Mouse (Mus musculus): ENCODE results near the gene 5730522E02Rik. TPM values are rescaled to one million over a fixed set of nuclear protein-coding genes. Genes with fewer than 3 reads are reported as not detected.
"Not testable (repeated sequence)": the region's sequence is repeated elsewhere in the genome, so short reads cannot be mapped to it uniquely, and the experiment has no call there.

5730522E02Rik gene
- polyA plus RNA-seq (2015; fragmentation: Nextera tagmentation; extraction: Ambion mirVana): 1.2 and 1.5 TPM in 2 replicates

DNA sequence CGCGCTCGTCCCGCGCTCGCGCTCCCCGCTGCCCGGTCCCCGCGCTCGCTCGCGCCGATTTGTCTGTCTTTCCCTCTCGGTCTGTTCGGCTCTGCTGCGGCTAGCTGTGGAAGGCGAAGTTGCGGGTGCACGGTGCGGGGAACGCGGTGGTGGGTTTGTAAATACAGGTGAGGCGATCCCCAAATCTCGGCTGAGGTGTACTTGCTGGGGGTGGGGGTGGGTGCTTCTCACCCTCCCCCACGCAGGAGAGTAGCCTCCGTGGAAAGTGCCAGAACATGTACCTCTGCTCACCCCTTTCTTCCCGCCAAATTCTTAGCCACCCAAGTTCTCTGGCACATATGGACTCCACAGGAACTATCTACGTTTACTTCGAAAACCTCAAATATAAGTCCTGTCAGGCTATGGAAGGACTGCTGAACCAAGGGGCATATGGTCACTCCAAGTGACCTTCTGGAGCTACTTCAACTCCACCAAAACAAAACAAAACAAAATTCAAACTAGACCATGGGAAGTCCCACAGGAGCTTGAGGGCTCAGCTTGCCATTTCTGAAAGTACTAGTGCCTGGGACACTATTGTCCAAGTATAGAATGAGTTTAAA, at the start of gene 5730522E02Rik:
Gene 5730522E02Rik, minus strand, starts transcription at position 182 of the 599 bp plus-strand sequence.
- H3K4me2 ChIP-seq: peak within 1 kb of the TSS; percentile 82
- H3K27me3 ChIP-seq (replicated peaks): no peaks in the 10 kb centered on the region
- H3K27ac ChIP-seq (replicated peaks): peak within 1 kb of the TSS; percentile 94
- H3K9me3 ChIP-seq: no peaks in the 10 kb centered on the region
- H3K4me1 ChIP-seq: peaks cover 6% of the 10 kb centered on the region; the same call in 1 of the 2 replicates
- 4% methylated on average over 31 of the region's 31 CpGs for WGBS
- H3K9ac ChIP-seq: peak within 1 kb of the TSS; percentile 94
- no peaks in the 10 kb centered on the region for H3K36me3 ChIP-seq
- no peak for ATAC-seq (ENCODE audit: extremely low read depth, insufficient number of reproducible peaks, low FRiP score, low TSS enrichment)
- H3K4me3 ChIP-seq: peak within 1 kb of the TSS; percentile 75

DNA sequence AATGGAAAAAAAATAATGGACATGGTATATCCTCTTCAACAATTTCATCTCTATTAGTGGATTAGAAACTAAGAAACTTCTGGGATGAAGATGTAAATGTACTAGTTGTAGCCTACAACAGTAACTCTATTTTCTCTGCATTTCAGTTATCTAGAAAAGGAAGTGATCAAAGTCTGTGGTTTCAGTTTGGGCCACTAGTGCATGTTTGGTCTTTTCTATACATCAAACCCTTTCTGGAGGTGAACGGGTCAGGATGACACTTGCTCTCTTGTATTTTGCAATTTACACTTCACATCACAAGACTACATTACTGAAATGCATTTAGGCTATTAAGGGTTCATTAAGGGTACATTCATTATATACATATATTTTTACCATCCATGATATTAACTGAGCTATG, 26.0 kb upstream of the 5730522E02Rik start:
- Histone ChIP-seq H3K4me1 (no peaks in the 10 kb centered on the region), H3K27me3 (replicated peaks) (no peaks in the 10 kb centered on the region), H3K9ac (no peak overlapping the region), H3K4me2 (no peak overlapping the region), H3K36me3 (no peaks in the 10 kb centered on the region), H3K4me3 (no peak overlapping the region), H3K27ac (replicated peaks) (no peak overlapping the region), H3K9me3 (no peaks in the 10 kb centered on the region)
- 63% methylated on average over 1 of the region's 1 CpGs for WGBS
- ATAC-seq (ENCODE audit: extremely low read depth, insufficient number of reproducible peaks, low FRiP score, low TSS enrichment): no peak

DNA sequence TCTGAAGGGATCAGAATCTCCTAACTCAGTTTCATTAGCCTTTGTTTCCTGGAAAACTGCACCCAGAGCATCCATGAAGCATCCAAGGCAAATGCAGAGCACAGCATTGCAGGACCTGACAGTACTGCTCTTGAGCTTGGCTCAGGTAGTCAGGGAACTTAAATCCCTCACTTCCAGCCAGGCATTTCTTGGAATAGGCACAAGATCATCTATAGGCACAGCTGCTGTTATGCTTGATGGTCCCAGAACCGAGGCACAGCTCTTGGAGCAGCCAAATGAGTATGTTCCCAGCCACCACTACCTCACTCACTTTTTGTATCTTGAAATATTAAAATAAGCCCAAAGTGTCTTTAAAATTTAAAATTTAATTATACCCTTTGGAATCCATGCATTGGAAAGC, 19.3 kb upstream of the 5730522E02Rik start:
- no peak overlapping the region for H3K27ac ChIP-seq (replicated peaks)
- no peak overlapping the region for H3K9ac ChIP-seq
- no peaks in the 10 kb centered on the region; the same call in 1 of the 2 replicates for H3K9me3 ChIP-seq
- no peaks in the 10 kb centered on the region for H3K4me1 ChIP-seq
- no peaks in the 10 kb centered on the region for H3K27me3 ChIP-seq (replicated peaks)
- 60% methylated on average over 1 of the region's 1 CpGs for WGBS
- no peak overlapping the region for H3K4me3 ChIP-seq
- no peaks in the 10 kb centered on the region for H3K36me3 ChIP-seq
- no peak overlapping the region for H3K4me2 ChIP-seq
- ATAC-seq (ENCODE audit: extremely low read depth, insufficient number of reproducible peaks, low FRiP score, low TSS enrichment): no peak

DNA sequence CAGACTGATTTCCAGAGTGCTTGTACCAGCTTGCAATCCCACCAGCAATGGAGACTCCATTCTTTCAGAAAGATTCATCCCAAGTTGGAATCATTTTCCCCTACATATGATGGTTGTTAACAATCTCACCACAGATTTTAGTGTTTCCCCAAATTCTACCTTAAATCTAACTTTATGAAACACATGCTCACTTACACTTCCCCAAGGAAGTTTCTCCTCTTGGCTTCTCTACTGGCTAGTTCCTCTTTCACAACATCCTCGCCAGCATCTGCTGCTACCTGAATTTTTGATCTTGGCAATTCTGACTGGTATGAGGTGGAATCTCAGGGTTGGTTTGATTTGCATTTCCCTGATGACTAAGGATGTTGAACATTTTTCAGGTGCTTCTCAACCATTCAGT, 3.1 kb upstream of the 5730522E02Rik start:
- 85% methylated on average over 1 of the region's 1 CpGs for WGBS
- not testable (repeated sequence) for H3K4me3 ChIP-seq; ATAC-seq (ENCODE audit: extremely low read depth, insufficient number of reproducible peaks, low FRiP score, low TSS enrichment); H3K36me3 ChIP-seq; H3K9ac ChIP-seq; H3K9me3 ChIP-seq; H3K27ac ChIP-seq (replicated peaks); H3K4me1 ChIP-seq; H3K27me3 ChIP-seq (replicated peaks); H3K4me2 ChIP-seq

DNA sequence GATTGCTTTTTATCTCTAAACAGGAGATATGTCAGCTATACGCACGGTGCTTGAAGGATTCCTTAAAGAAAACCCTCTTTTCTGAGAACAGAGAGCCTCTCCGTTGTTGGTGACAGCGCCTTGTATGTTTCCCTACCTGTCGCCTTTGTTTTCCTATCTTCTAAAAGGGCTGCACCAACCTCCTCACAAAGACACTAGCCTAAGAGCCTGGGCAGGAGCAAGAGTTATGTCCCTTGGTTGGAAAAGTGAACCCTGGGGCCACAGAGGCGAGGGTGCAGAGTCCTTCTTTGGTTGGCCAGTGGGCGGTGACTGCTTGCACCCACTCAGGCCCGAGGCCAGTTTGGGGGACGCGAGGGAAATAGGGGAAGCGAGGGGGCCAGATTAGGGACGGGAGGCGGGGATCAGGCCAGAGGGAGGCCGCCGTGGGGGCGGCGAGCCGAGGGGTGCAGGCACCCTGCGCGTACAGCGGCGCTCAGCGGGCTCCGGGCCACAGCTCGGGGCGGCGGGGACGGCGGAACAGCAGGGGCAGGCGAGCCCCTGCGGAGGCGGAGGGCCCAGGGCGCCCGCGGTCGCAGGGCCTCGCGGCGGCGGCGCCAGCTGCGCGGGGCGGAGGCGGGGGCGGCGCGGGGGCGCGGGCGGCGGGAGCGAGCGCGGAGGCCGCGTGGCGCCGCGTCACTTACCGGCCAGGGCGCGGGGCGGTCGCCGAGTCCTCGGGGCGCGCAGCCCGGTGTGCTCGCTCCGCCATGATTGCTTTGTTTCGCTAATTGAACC, 567 bp downstream of the 5730522E02Rik start:
- H3K36me3 ChIP-seq: no peaks in the 10 kb centered on the region

DNA sequence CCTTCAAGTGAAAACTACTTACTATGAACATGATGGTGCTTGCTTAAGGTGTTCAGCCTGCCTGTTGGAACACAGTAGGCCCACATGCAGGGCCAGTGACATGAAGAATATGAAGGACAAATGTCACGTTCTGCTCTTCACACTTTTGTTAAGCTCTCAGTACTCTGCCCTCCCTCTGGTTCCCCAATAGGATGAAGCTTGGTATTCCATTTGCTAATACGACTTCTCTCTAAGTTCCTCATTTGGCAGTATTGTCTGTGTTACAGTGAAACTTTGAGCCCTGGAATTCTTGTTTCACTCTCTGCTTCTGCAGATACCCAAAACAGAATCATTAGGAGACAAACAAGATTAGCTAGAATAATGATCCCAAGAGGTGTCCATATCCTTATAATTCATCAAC, 7.1 kb downstream of the 5730522E02Rik start:
- H3K4me2 ChIP-seq: no peak overlapping the region
- no peak overlapping the region for H3K27ac ChIP-seq (replicated peaks)
- H3K9ac ChIP-seq: no peak overlapping the region
- WGBS: 60% methylated on average over 2 of the region's 2 CpGs
- H3K27me3 ChIP-seq (replicated peaks): no peaks in the 10 kb centered on the region
- H3K9me3 ChIP-seq: no peaks in the 10 kb centered on the region
- no peaks in the 10 kb centered on the region for H3K36me3 ChIP-seq
- H3K4me3 ChIP-seq: no peak overlapping the region
- ATAC-seq (ENCODE audit: extremely low read depth, insufficient number of reproducible peaks, low FRiP score, low TSS enrichment): no peak
- H3K4me1 ChIP-seq: no peaks in the 10 kb centered on the region

More for the DNA sequence above, 567 bp downstream of the 5730522E02Rik start:
- Histone ChIP-seq H3K4me1 (peaks cover 6% of the 10 kb centered on the region; the same call in 1 of the 2 replicates), H3K9ac (peak overlapping the region; percentile 94), H3K27me3 (replicated peaks) (no peaks in the 10 kb centered on the region), H3K4me2 (peak overlapping the region; percentile 82), H3K4me3 (peak overlapping the region; percentile 75), H3K27ac (replicated peaks) (peak overlapping the region; percentile 94), H3K9me3 (no peaks in the 10 kb centered on the region)
- WGBS: under 1% methylated on average over 58 of the region's 73 CpGs
- peak; percentile 78; the same call in 1 of the 2 replicates for ATAC-seq (ENCODE audit: extremely low read depth, insufficient number of reproducible peaks, low FRiP score, low TSS enrichment)

DNA sequence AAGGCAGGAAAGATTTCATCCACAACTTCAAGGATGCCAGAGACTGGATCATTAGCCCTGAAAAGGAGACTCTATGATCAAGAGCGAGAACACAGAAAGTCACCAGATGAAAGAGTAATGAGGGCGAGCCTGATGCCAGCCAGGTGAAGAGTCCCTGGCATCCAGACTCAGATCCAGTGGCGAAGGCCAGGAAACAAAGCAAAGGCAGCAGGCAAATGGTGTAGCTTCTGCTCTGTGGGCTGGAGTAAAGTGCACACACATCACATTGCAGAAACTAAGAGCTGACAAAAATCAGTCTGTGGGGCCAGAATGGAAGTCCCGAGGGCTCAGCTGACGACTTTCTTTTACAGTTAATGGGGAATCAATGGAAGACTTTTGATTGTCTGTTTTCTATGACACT, 7.7 kb downstream of the 5730522E02Rik start:
- no peak for ATAC-seq (ENCODE audit: extremely low read depth, insufficient number of reproducible peaks, low FRiP score, low TSS enrichment)
- Histone ChIP-seq H3K9me3 (no peaks in the 10 kb centered on the region), H3K27ac (replicated peaks) (no peak overlapping the region), H3K4me3 (no peak overlapping the region), H3K4me1 (no peaks in the 10 kb centered on the region), H3K27me3 (replicated peaks) (no peaks in the 10 kb centered on the region), H3K36me3 (no peaks in the 10 kb centered on the region), H3K9ac (no peak overlapping the region), H3K4me2 (no peak overlapping the region)
- WGBS: 72% methylated on average over 5 of the region's 5 CpGs

DNA sequence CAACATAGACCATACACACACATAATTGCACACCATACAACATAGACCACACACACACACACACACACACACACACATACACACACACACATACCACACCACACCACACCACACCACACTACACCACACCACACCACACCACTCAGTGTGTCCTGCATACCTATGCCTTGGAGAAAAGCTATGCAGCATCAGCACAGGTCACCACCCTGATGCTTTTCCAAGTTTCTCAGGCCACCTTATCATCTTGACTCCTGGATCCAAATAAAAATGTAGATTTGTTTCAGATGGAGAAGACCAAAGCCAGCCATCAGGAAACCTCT, 8.8 kb downstream of the 5730522E02Rik start:
- no peak for ATAC-seq (ENCODE audit: extremely low read depth, insufficient number of reproducible peaks, low FRiP score, low TSS enrichment)
- no peak overlapping the region for H3K4me2 ChIP-seq
- no peaks in the 10 kb centered on the region for H3K36me3 ChIP-seq
- H3K4me1 ChIP-seq: no peaks in the 10 kb centered on the region
- no peak overlapping the region for H3K4me3 ChIP-seq
- H3K27ac ChIP-seq (replicated peaks): no peak overlapping the region
- no peak overlapping the region for H3K9ac ChIP-seq
- no peaks in the 10 kb centered on the region for H3K27me3 ChIP-seq (replicated peaks)
- H3K9me3 ChIP-seq: no peaks in the 10 kb centered on the region

DNA sequence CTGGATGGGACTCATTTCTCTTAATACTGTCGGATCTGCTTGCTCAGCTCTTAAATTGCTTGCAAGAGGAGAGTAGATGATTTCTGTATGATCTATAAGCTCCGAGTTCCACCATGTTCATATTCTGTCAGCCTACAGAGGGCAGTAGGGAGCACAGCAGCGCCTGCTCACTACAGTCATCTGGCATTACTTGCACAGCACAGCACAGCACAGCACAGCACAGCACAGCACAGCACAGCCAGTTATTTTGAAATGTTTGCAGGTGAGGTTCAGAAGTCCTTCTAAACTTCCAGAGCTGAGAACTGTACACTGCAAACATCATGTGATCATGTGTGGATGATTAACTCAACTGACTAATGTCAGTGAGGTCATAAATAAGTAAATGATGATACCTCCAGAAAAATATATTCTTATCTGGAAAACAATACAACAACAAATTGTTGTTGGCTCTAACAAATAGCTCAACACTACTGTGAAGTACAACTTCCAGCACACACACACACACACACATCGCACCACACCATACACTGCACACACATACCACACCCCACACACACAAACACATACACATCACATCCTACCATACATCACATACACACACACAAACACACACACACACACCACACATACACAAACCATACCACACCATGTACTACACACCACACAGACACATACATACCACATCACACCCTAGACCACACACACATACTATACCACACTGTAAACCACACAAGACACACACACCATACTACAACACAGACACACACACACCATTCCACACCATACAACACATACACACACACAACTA, 9.4 kb downstream of the 5730522E02Rik start:
- Histone ChIP-seq H3K9me3 (no peaks in the 10 kb centered on the region), H3K36me3 (no peaks in the 10 kb centered on the region), H3K4me1 (no peaks in the 10 kb centered on the region), H3K9ac (no peak overlapping the region), H3K4me3 (no peak overlapping the region), H3K27me3 (replicated peaks) (no peaks in the 10 kb centered on the region), H3K4me2 (no peak overlapping the region), H3K27ac (replicated peaks) (no peak overlapping the region)
- no peak for ATAC-seq (ENCODE audit: extremely low read depth, insufficient number of reproducible peaks, low FRiP score, low TSS enrichment)
- WGBS: 52% methylated on average over 4 of the region's 4 CpGs

DNA sequence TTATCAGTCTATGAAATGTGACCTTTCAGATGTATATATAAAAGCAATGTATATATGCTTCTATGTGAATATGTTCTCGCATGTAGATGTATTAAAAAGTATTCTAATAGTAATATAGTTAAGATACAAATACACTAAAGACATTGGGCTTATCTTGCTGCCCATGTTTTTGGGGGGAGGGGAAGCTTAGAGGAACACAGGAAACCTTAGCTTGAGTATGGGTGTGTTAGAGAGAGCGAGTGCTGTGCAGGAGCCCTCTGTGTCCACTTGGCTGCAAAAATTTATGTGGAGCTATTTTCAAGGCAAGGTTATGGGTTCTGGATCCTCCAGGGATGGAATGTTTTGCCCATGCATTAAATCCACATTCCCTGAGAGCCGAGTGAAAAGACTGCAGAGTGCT, 15.1 kb downstream of the 5730522E02Rik start:
- no peak for ATAC-seq (ENCODE audit: extremely low read depth, insufficient number of reproducible peaks, low FRiP score, low TSS enrichment)
- Histone ChIP-seq H3K27ac (replicated peaks) (no peak overlapping the region), H3K9ac (no peak overlapping the region), H3K4me3 (no peak overlapping the region), H3K36me3 (no peaks in the 10 kb centered on the region), H3K4me2 (no peak overlapping the region), H3K9me3 (no peaks in the 10 kb centered on the region), H3K27me3 (replicated peaks) (no peaks in the 10 kb centered on the region), H3K4me1 (no peaks in the 10 kb centered on the region)
- 73% methylated on average over 3 of the region's 3 CpGs for WGBS

DNA sequence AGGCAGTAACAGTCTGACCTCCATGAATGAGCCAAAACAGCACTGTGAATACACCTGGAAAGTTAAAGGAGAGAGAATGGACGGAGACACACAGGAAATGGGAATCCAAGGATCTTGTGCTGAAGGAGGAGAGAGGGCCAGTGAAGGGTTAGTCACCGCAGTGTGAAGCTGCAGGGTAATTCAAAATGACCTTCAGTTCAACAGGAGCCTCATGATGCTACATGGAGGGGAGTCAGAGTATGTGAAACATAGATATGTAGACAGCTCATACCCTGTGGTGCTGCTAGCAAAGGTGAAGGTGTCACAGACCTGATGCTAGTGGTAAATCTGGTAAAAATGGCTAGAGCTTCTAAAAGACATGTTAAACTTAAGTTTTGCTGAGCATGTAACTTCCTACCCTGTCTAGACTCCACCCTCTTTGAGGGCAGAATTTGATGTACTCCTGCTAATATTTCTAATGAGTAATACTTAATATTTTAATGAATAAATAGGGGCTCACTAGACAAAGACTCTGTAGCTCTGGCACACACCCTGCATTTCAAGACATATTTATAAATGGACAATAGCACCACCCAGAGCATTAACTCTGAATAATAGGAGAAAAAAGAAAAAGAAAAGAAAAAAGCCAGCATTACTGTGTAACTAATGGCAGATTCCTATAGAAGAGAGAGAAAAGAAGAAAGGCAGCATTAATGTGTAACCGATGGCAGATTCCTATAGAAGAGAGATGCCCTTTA, 23.2 kb downstream of the 5730522E02Rik start:
- ATAC-seq (ENCODE audit: extremely low read depth, insufficient number of reproducible peaks, low FRiP score, low TSS enrichment): no peak
- no peak overlapping the region for H3K4me3 ChIP-seq
- H3K4me1 ChIP-seq: no peaks in the 10 kb centered on the region
- no peak overlapping the region for H3K27ac ChIP-seq (replicated peaks)
- H3K4me2 ChIP-seq: no peak overlapping the region
- no peaks in the 10 kb centered on the region for H3K27me3 ChIP-seq (replicated peaks)
- H3K9me3 ChIP-seq: no peaks in the 10 kb centered on the region
- 80% methylated on average over 3 of the region's 3 CpGs for WGBS
- no peaks in the 10 kb centered on the region for H3K36me3 ChIP-seq
- H3K9ac ChIP-seq: no peak overlapping the region
